Mouse (Mus musculus) naive thymus-derived CD4-positive, alpha-beta T cell, adult 2 months (primary cell): ENCODE measurements around the gene Gm1113.

ENCODE experiments used
- DNase-seq: peaks from one replicate; pipeline ENCODE4 v3.0.0-alpha.2; 2011; ENCODE audit warnings: low read depth

Gene Gm1113

DNA sequence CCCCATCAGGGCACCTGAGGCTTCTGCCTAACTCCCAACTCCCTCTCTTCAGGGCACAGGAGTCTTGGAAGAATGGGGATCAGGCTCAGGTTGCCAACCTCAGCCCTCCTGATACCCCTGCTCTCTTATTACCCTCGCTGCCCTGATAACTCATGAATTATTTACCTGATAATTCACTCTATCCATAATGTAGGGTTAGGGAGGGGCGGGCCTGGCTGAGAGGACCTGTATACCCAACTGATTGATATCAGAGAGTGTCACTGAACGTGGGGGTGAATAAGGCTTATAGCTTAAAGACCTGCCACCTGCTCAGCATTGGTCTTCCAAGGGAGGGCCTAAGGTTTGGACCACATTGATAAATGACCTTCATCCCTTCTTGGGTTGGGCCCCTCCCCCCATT, at the start of gene Gm1113:
Gene Gm1113, minus strand, starts transcription at position 101 of the 400 bp plus-strand sequence.
- no peak for DNase-seq

DNA sequence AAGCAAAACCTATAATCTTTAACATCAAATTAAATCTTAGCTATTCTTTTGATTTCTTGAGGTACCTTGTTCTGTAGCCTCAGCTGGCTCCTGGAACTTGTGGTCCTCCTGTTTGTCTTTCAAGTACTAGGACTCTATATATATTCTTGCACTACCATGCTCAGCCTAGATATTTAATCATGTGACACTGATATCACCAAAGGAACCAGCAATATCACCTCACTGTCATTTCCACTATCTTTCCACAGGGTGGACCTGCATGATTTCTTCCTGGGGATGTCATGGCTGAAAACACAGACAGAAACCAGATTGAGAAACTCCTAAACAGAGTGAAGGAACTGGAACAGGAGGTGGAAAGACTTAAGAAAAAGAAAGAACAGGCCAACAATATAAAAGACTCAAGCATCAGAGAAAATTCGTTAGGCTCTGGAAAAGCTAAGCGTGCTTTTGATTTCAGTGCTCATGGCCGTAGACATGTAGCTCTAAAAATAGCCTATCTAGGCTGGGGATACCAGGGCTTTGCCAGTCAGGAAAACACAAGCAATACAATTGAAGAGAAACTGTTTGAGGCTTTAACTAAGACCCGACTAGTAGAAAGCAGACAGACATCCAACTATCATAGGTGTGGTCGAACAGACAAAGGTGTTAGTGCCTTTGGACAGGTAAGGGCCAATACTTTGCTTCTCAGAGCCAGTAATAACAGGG, 46.6 kb upstream of the Gm1113 start:
- DNase-seq: no peak

DNA sequence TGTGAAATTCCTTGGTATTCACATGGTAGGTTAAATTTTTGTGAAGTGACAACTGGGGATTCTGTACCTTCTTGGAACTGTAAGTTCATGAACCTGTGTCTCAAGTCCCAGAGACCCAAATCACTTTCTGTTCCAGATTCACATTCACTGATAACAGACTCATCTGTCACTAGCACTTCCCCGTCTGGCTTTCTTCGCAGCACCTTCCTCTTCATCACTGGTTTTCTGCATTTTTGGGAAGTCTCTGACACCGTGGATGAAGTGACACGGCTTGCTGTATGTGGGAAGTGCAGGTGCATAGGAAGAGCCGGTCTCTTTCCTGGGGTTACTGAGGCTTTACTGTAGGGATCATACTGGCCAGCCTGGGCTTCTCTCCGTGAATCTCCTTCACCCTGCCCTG, 43.5 kb upstream of the Gm1113 start:
- no peak for DNase-seq

DNA sequence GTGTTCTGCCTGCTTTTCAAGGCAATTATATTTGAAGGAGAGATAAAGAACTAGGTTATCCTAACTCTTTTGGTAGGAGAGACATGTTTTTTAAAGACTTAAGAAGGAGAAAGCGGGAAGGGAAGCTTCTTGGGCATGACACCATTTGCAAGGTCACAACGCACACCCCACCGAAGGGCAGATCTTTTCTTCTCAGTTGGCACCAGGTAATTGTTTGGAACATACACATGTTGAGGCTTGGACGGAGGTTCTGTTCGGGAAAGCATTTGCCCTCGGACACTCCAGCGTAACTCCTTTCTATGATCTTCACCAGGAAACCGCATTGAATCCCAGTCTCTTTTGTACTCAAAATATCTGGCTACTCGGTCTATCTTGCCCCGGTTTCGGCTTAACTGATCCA, 43.0 kb upstream of the Gm1113 start:
- DNase-seq: no peak

DNA sequence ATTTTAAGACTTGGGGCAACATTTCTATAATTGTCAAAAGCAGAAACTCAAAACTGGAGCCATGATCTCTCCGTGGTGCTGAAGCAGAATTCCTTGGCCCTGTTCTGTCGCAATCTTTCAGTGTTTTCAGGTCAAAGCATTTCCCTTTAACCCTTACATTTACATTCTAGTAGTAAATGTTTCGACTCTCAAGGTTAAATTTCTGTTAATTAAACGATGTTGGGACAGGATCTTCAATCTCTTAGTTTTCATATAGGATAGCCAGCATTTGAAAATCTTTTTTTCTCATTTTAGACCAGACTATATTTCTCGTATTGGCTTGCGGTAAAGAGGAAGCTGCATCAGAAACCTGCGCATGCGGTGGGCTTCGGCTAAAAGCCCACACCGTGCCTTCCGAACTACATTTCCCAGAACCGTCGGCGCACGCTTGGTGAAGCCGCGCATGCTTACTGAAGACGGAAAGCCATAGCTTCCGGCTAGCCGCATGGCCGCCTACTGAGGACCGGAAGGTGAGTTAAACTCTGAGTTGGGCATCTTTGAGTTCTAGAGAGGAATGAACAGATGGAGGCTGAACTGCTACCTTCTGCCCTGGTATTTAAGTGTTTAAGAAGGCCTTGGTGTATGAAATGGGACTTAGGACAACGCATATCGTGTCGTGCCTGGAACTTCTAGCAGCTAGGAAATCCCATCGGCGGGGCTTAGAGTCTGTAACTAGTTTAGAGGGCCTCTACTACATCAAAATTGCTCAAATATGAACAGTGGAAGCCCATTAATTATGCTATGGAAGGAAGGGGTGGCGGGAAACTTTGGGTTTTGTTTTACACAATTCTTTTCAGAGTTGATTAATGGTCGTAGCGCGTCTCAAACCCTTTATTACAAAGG, 41.2 kb upstream of the Gm1113 start:
- peak; percentile 86 for DNase-seq

DNA sequence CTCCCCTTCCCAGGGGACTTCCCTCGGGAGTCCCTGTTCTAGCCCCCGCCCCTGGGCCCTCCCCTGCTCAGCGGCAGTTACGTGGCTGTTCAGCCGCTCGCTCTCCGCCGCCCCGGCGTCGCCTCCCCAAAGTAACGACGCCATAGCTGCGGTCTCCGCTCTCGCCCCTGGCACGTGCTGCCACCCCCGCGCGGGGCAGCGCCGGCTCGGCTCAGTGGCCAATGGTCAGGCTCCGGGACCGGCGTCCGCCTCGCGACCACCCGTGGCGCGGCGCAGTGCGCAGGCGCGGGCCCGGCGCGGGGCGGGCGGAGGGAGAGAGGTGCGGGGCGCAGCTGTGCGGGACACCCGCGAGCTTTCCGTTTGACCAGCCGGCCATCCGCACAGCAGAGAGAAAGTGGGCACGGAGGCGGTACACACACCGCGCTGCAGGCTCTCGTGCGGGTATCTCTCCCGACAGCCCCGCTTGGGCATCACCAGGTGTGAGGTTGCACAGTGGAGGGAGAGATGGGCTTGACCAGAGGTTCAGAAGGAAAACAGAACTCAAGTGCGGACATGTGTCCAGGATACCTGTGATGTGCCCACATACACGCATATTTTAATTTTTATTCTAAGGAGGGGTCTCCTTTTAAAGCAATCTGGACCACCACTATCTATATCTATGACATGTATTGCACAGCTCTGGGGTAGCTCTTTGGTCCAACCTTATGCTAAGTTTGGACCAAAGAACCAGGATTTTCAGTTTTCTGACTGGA, 40.4 kb upstream of the Gm1113 start, which contains the start of the genes Ddx25 and Pus3:
Gene Ddx25, minus strand, starts transcription at position 272 of the 752 bp plus-strand sequence.
Gene Pus3, plus strand, starts transcription at position 339 of the 752 bp plus-strand sequence.
- peak; percentile 46 for DNase-seq

DNA sequence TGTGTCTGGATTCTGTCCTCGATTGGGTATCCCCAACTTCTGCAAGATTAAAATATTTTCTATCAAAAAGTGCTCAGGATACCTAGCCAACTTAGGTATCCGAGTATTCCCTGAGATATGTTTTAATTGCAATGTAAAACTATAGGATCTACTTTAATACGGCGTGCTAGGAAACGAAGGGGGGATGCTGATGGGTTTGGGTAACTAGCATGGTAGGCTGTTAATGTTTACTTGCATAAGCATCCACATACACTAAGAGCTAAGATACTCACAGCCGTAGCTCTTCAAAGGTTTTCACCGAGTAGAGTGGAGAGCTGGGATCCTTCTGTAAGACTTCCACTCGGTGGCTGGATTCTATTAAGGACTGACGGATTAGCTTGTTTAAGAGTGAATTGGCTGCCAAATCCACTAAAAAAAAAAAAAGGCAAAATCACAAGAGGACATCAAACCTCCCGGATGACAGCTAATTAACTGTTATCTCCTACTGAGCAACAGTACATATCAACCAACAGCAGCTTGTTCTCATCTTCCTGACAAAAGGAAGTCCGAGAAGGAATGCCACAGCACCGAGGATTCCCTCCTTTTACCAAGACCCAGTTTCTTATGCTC, 38.5 kb upstream of the Gm1113 start:
- DNase-seq: no peak

DNA sequence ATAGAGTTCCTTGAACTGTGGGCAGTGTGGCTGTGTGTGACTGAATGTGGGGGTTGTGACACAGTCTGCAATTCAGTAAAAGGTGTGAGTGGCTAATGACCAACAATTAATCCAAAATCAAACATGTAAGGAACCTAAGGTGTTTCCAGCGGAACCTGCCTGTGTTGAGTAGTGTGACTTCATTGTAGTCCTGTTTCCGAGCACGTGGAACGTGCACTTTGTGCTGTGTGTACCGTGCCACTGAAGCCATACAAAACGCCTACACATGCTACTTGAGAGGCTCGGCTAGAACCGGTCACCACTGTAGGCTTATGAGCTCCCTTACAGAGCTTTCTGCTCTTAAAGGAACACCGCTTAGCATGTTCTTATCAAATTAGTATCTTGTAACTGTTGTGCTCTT, 30.4 kb upstream of the Gm1113 start:
- DNase-seq: no peak

DNA sequence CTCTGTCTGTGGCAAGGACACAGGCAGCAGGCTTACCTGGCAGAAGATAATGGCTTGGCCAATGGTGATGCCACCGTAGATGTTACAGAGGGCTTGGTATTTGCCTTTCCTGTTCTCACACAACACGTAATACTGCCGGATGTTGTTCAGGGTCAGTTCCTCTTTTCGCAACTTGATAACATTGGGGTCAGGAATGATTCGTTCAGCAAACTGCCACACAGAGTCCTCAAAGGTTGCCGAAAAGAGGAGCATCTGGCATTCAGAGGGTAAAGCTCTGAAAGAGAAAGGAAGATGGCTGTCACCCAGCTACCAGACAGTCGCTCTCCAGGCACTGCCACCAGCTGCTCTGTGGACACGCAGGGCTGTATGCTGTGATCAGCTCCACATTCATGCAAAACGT, 28.7 kb upstream of the Gm1113 start:
- no peak for DNase-seq

DNA sequence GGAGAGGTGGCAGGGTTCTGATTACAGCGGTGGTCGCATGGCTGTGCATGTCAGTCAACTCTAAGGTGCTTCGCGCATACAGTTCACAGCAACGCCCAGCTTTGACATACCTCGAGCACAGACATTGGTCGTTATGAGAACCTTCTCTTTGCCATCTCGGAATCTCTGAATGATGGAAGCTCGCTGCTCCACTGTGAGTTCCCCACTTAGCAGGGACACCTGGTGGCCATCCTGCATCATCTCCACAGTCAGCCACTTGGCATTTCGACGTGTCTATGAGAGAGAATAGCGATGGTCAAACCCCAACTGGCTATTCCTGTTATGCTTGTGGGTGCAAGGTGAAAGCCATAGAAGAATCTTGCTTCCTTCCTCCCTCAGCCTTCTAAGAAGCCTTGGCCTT, 27.6 kb upstream of the Gm1113 start:
- DNase-seq: no peak

DNA sequence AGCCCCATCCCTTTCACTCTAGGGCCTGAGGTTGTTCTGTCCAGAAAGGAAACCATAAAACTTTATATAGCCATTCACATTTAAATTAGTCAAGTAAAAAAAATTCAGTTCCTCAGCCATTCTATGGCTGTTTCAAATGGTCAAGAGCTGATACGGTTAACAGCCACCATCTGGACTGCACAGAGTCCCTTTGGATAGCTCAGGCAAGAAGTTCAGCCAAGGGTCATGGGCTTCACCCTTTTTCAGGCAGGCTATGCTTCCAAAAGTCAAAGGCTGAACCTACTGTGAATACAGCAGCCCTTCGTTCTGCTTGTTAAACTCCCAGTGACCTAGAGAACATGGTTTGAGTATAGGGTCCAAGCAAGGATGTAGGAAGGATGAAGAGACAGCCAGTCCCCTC, 26.6 kb upstream of the Gm1113 start:
- no peak for DNase-seq

DNA sequence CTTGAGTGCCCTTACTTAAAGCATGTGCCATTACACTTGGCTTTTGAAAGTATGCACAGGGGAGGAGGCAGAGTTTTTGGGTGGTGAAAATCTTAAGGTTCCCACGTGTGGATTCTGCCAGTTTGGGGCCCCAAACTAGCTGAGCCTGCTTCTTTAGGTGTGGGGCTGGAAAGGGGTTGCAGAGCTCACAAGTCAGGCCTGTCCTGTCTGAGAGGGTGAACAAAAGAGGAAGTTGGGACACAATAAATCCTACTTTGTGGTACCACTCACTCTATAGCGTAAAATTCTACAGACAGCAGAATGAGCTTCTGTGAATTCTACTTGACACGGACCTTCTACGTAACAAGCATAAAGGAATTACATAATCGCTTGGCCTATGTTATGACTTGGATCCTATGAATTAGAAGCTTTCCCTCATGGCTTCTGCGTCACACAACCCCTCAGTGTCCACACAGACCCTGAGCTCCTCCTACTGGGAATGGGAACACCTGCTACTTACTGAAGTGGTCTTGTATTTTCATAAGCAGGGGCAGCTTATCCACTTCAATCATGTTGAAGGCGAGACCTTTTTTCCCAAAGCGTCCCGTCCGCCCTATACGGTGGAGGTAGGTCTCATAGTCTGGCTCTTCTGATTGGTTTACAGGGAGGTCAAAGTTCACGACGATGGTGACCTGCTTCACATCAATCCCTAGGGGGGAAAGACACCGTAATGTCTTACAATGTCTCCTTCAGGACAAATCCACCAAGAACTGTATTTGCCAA, 25.2 kb upstream of the Gm1113 start:
- no peak for DNase-seq

DNA sequence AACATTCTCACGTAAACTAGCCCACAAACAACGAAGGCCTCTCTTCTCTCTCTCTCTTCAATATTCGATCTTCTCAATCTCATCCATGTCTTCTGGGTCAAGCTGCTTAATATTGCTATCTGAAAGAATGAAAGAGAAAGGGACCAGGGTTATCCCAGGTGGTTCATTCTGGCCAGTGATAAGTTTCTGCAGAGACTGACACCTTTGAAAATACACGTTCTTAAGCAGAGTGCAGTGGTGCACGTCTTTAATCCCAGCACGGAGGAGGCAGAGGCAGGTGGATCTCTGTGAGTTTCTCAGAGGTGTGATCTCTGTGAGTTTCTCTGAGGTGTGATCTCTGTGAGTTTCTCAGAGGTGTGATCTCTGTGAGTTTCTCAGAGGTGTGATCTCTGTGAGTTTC, 23.9 kb upstream of the Gm1113 start:
- no peak for DNase-seq

DNA sequence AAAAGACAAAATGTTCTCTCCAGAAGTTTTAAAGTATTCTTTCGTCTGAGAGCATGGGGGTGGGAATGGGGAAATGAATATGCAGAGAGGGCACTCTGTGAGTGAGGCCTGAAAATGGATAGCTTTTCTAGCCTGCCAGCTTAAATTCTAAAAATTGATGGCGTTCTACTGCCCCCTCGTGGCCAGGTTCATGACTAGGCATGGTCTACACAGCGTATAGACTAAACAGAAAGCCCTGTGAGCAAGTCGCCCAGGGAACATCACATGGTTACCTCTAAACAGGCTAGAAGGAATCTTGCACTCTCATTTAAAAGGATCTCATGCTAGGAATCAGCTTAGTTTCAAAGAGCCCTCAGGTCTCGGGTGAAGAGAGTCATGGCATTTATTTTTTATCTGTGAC, 23.4 kb upstream of the Gm1113 start:
- DNase-seq: peak; percentile 86

DNA sequence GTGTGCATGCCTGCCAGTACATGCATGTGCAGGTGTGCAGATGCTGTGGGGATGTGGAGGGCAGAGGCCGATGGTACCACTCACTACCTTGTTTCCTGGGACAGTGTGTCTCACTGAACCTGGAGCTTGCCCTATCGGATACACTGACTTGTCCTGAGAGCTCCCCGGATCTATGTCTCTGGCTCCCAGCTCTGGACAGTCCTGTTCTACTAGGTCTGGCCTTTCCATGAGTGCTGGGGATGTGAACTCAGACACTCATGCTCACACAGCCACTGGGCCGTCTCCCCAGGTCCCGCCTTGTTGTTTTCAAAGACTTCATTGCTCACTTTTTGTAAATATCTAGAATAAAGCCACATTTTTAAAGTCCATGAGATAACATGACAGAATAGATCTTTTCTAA, 23.0 kb upstream of the Gm1113 start:
- DNase-seq: no peak

DNA sequence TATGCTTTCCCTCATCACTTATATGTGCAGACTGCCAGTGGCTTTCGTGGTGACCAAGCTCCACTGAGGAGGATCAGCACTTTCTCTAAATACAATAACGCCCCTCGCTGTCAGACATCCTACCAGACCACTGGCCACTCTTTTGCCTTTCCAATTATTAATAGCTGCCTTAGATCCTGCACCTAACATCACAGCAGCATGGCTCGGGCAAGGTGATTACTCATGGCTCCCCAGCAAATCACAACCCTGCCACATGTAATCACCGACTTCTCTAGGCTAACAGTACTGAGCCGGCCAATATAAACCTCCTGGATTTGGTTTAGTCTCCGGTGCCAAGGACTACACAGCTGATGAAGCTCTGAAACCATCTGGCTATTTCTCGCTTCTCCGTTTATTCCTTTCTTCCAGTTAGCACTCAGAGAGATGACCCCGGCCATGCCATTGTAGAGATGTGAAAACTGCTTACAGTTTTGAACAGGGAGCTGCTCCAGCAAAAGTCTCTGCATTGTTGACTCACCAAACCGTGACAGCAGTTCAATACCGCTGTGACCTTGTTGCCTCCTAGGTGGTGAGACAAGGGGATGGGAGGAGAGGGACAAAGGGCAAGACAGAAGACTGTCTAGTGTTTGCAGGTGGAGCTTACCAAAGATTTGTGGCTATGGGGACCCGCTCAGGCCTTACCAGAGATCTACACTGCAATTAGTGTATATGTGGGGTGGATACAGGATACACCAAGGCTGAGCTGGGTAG, 21.1 kb upstream of the Gm1113 start:
- DNase-seq: no peak

DNA sequence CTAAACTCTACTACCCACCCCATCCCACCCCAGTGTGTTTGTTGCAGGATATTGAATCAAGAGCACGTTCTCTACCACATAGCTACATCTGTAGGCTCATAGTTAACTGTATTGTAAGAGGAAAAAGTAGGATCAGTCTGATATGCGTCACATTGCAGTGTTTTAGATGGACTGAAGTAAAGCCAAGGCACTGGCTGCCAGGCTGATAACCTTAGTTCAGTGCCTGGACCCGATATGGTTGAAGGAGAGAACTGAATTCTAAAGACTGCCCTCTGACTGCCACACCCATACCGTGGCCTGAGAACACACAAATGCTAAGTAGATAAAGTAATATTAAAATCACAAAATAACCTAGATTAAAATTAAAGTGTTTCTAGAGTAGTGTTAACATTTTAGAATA, 17.8 kb upstream of the Gm1113 start:
- no peak for DNase-seq

DNA sequence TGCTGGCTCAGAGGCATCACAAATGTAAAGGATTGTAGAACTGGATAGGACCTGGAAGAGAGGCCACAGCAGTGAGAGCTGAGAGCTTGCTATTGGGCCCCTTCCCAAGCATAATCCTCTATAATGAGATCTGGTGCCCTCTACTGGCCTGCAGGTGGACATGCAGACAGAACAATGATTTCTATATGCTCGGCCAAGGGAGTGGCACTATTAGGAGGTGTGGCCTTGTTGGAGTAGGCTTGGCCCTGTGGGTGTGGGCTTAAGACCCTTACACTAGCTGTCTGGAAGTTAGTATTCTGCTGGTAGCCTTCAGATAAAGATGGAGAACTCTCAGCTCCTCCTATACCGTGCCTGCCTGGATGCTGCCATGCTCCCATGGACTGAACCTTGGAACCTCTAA, 17.0 kb upstream of the Gm1113 start:
- DNase-seq: peak; percentile 66

DNA sequence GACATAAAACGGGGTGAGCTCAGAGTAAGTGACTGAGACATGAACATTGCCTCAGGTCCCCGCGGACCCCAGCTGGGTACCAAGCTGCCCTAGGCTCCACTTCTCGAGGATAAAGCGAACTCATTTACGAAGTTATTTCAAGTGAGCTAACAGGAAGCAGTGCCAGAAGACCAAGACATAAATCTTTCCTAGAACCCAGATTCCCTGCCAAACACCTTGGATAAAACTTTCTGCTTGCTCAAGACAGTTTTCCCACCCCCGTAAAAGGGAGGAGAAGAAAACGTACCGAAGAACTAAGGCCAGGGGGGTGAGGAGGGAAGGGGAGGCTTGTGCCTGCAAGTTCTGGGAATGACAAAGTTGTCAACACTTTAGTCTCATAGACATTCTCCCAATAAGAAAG, 15.2 kb upstream of the Gm1113 start:
- no peak for DNase-seq

DNA sequence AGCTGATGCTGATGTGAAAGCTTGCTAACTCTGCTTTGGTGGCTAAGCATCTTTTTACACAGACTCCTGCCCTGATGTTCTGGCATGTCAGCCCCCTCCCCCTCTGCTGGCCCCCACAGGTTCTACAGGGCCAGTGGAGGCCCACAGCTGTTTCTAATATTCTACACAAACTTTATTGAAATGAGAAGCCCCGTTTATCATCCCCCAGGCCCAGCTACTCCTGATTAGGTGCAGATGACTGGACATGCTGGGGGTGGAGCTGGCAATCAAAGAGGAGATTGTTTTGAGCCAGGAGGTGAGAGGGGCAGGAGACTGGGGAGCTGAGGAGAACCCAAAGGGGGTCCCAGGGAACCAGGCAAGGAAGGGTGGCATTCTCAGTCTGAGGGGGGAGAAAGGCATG, 11.7 kb upstream of the Gm1113 start:
- DNase-seq: no peak

DNA sequence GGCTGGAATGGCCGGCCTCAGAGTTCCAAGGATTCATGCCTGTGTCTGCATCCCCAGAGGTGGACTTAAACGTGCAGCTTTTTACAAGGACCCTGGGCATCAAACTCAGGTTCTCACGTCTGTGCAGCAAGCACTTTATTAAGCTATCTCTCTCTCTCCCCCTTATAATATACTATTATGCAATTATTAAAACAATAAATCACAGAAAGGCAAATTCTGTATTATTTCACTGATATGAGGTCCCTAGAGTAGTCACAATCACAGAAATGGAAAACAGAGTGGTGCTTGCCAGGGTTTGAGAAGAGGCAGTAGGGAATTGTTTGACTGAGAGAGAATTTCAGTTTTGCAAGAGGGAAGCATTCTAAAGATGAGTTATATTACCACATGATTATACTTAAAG, 11.1 kb upstream of the Gm1113 start:
- DNase-seq: no peak
